Mouse (Mus musculus): ENCODE results near the gene Gmpr. TPM values are rescaled to one million over a fixed set of nuclear protein-coding genes. Genes with fewer than 3 reads are reported as not detected.
"Not testable (repeated sequence)": the region's sequence is repeated elsewhere in the genome, so short reads cannot be mapped to it uniquely, and the experiment has no call there.

Gmpr gene
- polyA plus RNA-seq, 1 experiment from 2014 or later = 165 TPM

DNA sequence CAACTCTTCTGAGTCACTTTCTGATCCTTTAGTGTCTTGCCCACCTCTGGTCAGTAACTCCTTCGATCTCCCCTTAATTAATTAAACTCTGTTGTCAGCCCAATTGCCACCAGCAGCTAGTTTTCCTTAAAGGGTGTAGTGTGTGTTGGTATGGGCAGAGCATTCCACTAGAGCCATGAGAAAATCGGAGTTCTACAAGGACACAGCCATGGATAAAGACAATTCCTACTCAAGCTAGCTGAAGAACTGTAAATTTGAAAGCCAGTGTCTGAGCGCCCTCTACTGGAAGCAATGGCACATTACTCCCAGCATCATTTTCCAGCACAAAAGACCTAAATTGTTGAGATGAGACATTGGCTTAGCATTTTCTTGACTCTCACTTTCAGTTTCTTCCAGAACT, 30.1 kb upstream of the Gmpr start:
- Histone ChIP-seq H3K4me2 (no peak overlapping the region), H3K4me3 (no peak overlapping the region), H3K4me1 (replicated peaks) (peaks cover 12% of the 10 kb centered on the region), H3K9me3 (replicated peaks) (no peaks in the 10 kb centered on the region), H3K27me3 (replicated peaks) (no peaks in the 10 kb centered on the region), H3K9ac (no peak overlapping the region), H3K36me3 (no peaks in the 10 kb centered on the region), H3K27ac (ENCODE audit: poor library complexity, severe bottlenecking) (no peak overlapping the region)
- no peak for ATAC-seq (ENCODE audit: insufficient number of reproducible peaks, low FRiP score)
- WGBS = 28% methylated on average over 3 of the region's 3 CpGs

DNA sequence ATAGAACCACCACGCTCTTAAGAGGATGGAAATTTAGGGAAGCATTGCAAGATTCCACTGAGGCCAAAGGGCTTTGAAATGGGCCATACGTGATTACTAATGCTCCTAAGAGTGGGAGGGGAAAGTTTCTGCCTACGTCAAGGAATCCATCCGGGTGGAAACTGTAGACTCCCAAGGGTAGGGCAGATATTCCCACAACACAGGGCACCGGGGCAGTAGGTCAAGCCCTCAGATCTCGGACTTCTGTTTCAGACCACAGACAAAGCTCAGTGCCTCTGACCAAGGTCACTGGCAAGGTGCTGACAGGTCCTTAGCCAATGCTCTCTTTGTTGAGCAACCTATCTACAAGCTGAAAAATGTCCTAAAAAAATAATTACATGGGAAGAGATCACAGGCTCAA, 27.3 kb upstream of the Gmpr start:
- no peak overlapping the region for H3K27ac ChIP-seq (ENCODE audit: poor library complexity, severe bottlenecking)
- H3K9me3 ChIP-seq (replicated peaks) = peaks cover 5% of the 10 kb centered on the region; the same call in 1 of the 2 replicates
- no peak for ATAC-seq (ENCODE audit: insufficient number of reproducible peaks, low FRiP score)
- H3K4me1 ChIP-seq (replicated peaks) = peaks cover 12% of the 10 kb centered on the region
- no peak overlapping the region for H3K9ac ChIP-seq
- no peak overlapping the region for H3K4me3 ChIP-seq
- H3K27me3 ChIP-seq (replicated peaks) = no peaks in the 10 kb centered on the region
- no peaks in the 10 kb centered on the region for H3K36me3 ChIP-seq
- H3K4me2 ChIP-seq = no peak overlapping the region
- WGBS = 37% methylated on average over 6 of the region's 6 CpGs

DNA sequence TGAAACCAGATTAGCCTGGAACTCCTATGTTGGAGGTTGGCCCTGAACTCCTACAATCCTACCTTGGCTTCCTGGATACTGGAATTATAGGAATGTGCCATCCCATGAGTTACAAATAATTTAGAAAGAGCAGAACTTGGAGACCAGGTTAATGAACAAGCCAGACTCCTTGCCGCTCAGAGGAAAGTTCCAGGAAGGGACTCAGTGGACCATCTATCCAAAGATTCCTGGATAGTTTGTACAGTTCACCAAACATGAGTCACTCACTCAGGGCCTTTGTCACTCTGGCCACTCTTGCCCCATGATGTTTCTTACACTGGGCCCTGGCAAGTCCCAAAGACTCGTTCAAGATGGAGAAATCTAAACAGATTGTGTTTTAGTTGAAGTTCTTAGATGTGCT, 24.0 kb upstream of the Gmpr start:
- Histone ChIP-seq H3K9ac (no peak overlapping the region), H3K27ac (ENCODE audit: poor library complexity, severe bottlenecking) (no peak overlapping the region), H3K4me3 (no peak overlapping the region), H3K27me3 (replicated peaks) (no peaks in the 10 kb centered on the region), H3K36me3 (no peaks in the 10 kb centered on the region), H3K9me3 (replicated peaks) (peaks cover 5% of the 10 kb centered on the region; the same call in 1 of the 2 replicates), H3K4me1 (replicated peaks) (peaks cover 17% of the 10 kb centered on the region), H3K4me2 (no peak overlapping the region)
- no peak for ATAC-seq (ENCODE audit: insufficient number of reproducible peaks, low FRiP score)
- WGBS = 87% methylated on average over 2 of the region's 2 CpGs

DNA sequence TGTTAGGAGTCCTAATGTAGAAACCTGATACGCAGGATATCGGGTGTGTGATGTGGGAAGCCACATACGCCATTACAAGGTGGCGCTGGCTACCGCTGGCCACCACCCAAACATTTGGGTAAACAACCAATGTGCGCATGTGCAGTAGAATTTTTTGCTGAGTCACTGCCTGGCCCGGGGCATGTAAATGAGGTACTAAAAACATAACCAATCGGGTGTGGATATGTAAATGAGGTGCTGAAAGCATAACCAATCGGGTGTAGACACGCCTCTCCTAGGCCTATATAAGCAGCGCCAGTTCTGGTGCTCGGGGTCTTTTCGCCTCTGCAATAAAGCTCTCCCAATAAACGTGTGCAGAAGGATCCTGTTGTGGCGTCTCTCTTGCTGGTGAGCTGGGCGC, 23.3 kb upstream of the Gmpr start:
- not testable (repeated sequence) for H3K4me2 ChIP-seq; H3K9ac ChIP-seq; H3K9me3 ChIP-seq (replicated peaks); H3K27me3 ChIP-seq (replicated peaks); H3K27ac ChIP-seq (ENCODE audit: poor library complexity, severe bottlenecking); H3K4me3 ChIP-seq; H3K36me3 ChIP-seq; ATAC-seq (ENCODE audit: insufficient number of reproducible peaks, low FRiP score)
- H3K4me1 ChIP-seq (replicated peaks) = peaks cover 17% of the 10 kb centered on the region
- WGBS = 93% methylated on average over 16 of the region's 16 CpGs

DNA sequence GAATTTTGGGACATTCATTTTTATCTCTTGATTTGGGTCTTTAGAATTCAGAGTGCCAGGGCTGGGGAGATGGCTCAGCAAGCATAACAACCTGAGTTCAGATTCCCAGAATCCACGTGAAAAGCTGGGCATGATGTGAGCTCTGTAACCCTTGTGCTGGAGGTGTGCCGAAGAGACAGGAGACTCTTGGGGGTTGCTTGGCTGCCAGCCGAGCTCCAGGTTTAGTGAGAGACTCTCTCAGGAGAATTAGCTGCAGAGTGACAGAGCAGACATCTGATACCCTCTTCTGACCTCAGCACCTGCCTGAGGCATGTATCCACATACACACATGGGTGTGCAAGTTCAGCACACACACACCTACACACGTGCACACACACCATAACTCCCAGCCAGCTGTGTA, 21.6 kb upstream of the Gmpr start:
- 68% methylated on average over 4 of the region's 4 CpGs for WGBS
- Histone ChIP-seq H3K36me3 (no peaks in the 10 kb centered on the region), H3K4me2 (no peak overlapping the region), H3K4me3 (no peak overlapping the region), H3K27me3 (replicated peaks) (no peaks in the 10 kb centered on the region), H3K9me3 (replicated peaks) (peaks cover 5% of the 10 kb centered on the region; the same call in 1 of the 2 replicates), H3K9ac (no peak overlapping the region), H3K27ac (ENCODE audit: poor library complexity, severe bottlenecking) (no peak overlapping the region), H3K4me1 (replicated peaks) (peaks cover 8% of the 10 kb centered on the region; the same call in 1 of the 2 replicates)
- ATAC-seq (ENCODE audit: insufficient number of reproducible peaks, low FRiP score) = no peak

DNA sequence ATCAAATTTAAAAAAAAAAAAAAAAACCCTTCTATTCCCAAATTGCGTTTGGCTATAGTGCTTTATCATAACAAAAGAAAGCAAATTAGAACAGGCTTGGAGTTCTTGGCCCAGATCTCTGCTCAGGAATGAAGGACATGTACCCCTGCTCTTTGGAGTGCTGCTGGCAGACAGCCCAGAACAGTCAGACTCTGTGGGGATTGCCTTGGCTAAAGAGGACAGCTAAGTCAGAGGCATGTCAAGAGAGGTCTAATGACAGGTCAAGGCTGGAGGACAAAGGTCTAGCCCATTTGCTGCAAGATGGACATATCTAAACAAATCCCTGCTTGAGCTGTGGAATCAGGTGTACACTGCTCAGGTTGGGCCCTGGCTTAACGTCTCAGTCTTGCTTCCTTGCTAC, 20.6 kb upstream of the Gmpr start:
- 43% methylated on average over 2 of the region's 2 CpGs for WGBS

DNA sequence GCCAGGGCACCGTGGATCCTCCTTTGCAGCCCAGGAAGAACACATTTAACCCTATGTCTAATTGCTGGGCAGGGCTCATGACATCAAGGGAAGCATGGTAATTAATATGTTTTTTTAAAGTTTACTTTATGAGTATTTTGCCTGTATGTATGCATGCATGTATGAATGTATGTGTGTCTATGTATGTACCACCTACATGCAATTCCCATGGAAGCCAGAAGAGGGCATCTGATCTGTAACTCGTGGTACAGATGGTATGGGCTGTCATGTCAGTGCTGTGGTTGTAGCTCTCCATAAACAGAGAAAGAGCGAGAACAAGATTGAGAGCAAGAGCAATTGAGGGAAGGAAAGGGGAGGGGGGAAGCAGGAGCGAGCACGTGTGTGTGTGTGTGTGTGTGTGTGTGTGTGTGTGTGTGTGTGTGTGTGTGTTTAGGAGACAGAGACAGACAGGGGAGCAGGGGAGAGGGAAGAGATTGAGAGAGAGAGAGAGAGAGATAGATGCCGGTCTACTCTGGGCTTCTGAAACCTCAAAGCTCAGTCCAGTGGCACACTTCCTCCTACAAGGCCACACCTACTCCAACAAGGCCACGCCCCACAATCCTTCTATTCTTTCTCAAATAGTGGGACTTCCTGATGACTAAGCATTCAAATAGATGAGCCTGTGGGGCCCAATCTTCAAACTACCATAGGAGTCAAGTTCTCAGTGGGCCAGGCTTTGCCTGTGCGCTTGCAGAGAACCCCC, 15.1 kb upstream of the Gmpr start:
- H3K4me1 ChIP-seq (replicated peaks) = 0 out of 2 replicates have a peak, but pooled peaks cover 4% of the 10 kb centered on the region
- no peaks in the 10 kb centered on the region for H3K27me3 ChIP-seq (replicated peaks)
- WGBS = 88% methylated on average over 8 of the region's 8 CpGs
- peaks cover 5% of the 10 kb centered on the region; the same call in 1 of the 2 replicates for H3K9me3 ChIP-seq (replicated peaks)
- H3K9ac ChIP-seq = no peak overlapping the region
- no peak overlapping the region for H3K27ac ChIP-seq (ENCODE audit: poor library complexity, severe bottlenecking)
- no peaks in the 10 kb centered on the region for H3K36me3 ChIP-seq
- no peak overlapping the region for H3K4me3 ChIP-seq
- H3K4me2 ChIP-seq = no peak overlapping the region
- ATAC-seq (ENCODE audit: insufficient number of reproducible peaks, low FRiP score) = no peak

More for the DNA sequence above, 20.6 kb upstream of the Gmpr start:
- Histone ChIP-seq H3K9me3 (replicated peaks) (peaks cover 5% of the 10 kb centered on the region; the same call in 1 of the 2 replicates), H3K4me2 (no peak overlapping the region), H3K27ac (ENCODE audit: poor library complexity, severe bottlenecking) (peak overlapping the region; percentile 85), H3K36me3 (no peaks in the 10 kb centered on the region), H3K27me3 (replicated peaks) (no peaks in the 10 kb centered on the region), H3K4me1 (replicated peaks) (peaks cover 8% of the 10 kb centered on the region; the same call in 1 of the 2 replicates), H3K9ac (no peak overlapping the region), H3K4me3 (no peak overlapping the region)
- ATAC-seq (ENCODE audit: insufficient number of reproducible peaks, low FRiP score) = peak; percentile 61; the same call in 1 of the 2 replicates

DNA sequence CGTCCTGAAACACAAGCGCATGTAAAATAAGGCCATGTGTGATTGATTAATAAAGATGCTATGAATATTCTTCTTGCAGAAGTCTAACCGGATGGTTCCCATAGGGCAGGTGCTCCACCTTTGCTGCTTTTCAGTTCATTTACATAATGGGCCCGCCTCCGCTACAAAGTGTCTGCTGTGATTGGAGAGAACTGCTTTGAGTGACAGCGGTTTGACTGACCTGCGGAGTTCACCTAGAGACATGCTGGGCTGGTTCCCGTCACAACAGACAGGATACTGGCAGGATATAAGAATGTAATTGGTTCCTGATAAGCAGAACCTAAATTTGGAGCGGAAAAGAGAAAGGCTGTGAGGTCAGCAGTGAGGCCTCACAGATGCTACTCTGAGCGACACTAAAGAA, 13.4 kb upstream of the Gmpr start:
- no peaks in the 10 kb centered on the region for H3K36me3 ChIP-seq
- peaks cover 5% of the 10 kb centered on the region; the same call in 1 of the 2 replicates for H3K9me3 ChIP-seq (replicated peaks)
- peak; percentile 66; the same call in 1 of the 2 replicates for ATAC-seq (ENCODE audit: insufficient number of reproducible peaks, low FRiP score)
- H3K4me2 ChIP-seq = peak overlapping the region; percentile 40
- peak overlapping the region; percentile 23 for H3K4me3 ChIP-seq
- peak overlapping the region; percentile 69; the same call in 1 of the 2 replicates for H3K27ac ChIP-seq (ENCODE audit: poor library complexity, severe bottlenecking)
- H3K9ac ChIP-seq = no peak overlapping the region
- H3K4me1 ChIP-seq (replicated peaks) = peaks cover 5% of the 10 kb centered on the region
- no peaks in the 10 kb centered on the region for H3K27me3 ChIP-seq (replicated peaks)
- WGBS = 28% methylated on average over 10 of the region's 10 CpGs

DNA sequence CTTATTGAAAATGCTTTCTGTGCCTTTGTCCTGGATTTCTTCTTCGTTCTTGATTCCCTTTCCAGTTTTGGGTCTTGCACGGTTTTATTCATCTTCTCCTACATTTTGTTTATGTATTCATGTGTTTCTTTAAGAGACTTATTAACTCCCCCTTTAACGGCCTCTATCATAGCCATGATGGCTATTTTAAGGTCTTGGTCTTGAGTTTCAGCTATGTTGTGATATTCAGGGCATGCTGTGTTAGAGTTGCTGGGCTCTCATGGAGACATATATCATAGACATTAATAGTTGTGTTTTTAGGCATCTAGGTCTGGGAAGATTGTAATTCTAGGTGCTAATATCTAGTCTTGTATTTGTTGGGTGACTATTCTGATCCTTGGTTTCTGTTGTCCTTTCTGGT, 8.6 kb upstream of the Gmpr start:
- H3K9me3 ChIP-seq (replicated peaks) = peaks cover 11% of the 10 kb centered on the region; the same call in 1 of the 2 replicates
- no peaks in the 10 kb centered on the region for H3K27me3 ChIP-seq (replicated peaks)
- peak overlapping the region; percentile 46; the same call in 1 of the 2 replicates for H3K27ac ChIP-seq (ENCODE audit: poor library complexity, severe bottlenecking)
- H3K4me3 ChIP-seq = no peak overlapping the region
- peaks cover 12% of the 10 kb centered on the region for H3K4me1 ChIP-seq (replicated peaks)
- H3K36me3 ChIP-seq = no peaks in the 10 kb centered on the region
- WGBS = 66% methylated on average over 3 of the region's 3 CpGs
- no peak for ATAC-seq (ENCODE audit: insufficient number of reproducible peaks, low FRiP score)
- 0 out of 2 replicates have a peak overlapping the region, but pooled peaks have one; percentile 5 for H3K4me2 ChIP-seq
- H3K9ac ChIP-seq = no peak overlapping the region

DNA sequence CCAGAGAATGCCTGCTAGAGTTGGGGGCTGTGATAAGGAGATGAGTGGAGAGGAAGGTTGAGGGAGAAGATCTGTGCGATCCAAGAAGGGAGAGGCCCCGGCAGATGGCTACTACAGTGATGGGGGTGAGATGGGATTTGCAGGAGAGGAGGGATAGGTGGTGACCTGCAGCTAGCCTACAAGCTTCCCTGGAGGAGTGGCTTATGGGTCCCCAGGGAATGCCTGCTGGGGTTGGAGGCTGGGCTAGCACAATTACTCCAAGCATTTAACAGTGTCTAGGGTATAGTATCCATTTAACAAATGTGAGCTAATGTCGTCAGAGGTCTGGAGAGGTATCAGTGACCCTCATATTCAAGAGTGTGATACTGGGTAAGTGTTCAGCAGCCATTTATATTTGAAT, 7.9 kb upstream of the Gmpr start:
- Histone ChIP-seq H3K4me1 (replicated peaks) (peaks cover 8% of the 10 kb centered on the region), H3K9me3 (replicated peaks) (peaks cover 11% of the 10 kb centered on the region; the same call in 1 of the 2 replicates), H3K4me3 (no peak overlapping the region), H3K27me3 (replicated peaks) (no peaks in the 10 kb centered on the region), H3K9ac (no peak overlapping the region), H3K36me3 (no peaks in the 10 kb centered on the region), H3K27ac (ENCODE audit: poor library complexity, severe bottlenecking) (peak overlapping the region; percentile 46; the same call in 1 of the 2 replicates), H3K4me2 (no peak overlapping the region)
- 81% methylated on average over 3 of the region's 3 CpGs for WGBS
- ATAC-seq (ENCODE audit: insufficient number of reproducible peaks, low FRiP score) = no peak

DNA sequence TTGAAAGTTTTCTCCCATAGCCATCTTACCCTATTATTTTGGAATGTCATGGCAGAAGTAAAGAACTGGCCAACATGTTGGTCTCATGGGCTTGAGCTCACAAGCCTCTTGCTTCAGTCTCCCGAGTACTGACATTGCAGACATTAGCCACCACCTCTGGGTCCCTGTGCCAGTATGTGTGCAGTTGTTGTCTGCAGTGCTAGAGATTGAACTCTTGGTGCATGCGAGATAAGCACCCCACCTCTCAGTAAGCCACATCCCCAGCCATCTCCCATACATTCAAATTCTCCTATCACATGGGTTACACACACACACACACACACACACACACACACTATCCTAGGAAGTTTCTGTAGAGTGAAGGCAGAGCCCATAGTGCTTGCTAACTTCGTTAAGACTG, 7.3 kb upstream of the Gmpr start:
- Histone ChIP-seq H3K27me3 (replicated peaks) (no peaks in the 10 kb centered on the region), H3K27ac (ENCODE audit: poor library complexity, severe bottlenecking) (no peak overlapping the region), H3K9ac (no peak overlapping the region), H3K36me3 (no peaks in the 10 kb centered on the region), H3K4me2 (no peak overlapping the region), H3K4me3 (no peak overlapping the region), H3K9me3 (replicated peaks) (peaks cover 11% of the 10 kb centered on the region; the same call in 1 of the 2 replicates), H3K4me1 (replicated peaks) (peaks cover 8% of the 10 kb centered on the region)
- ATAC-seq (ENCODE audit: insufficient number of reproducible peaks, low FRiP score) = no peak
- 73% methylated on average over 3 of the region's 3 CpGs for WGBS

Measured in heart, embryonic 12.5 days (tissue).